Mouse (Mus musculus): ENCODE results near the gene Nmrk2. TPM values are rescaled to one million over a fixed set of nuclear protein-coding genes. Genes with fewer than 3 reads are reported as not detected.

Gene Nmrk2
- total and polyA plus RNA-seq, 3 experiments: 6.3 to 8.8 (median 8.7) TPM

DNA sequence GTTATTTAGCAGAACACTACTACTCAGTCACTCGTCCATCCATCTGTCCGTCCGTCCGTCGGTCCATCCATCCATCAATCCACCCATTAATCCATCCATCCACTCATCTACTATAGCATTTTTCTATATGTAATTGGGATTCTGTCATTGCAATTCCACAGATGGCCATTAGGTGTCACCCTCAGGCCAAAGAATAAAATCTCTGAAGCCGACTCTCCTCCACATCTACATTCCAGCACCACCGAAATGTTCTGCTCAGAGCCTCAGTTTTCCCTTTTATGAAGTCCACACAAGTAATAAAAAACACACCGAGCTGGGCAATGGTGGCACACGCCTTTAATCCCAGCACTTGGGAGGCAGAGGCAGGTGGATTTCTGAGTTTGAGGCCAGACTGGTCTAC lies 3.6 kb downstream of the Nmrk2 start:
- Histone ChIP-seq H3K4me1 (ENCODE audit: control insufficient read depth, insufficient read depth, low read length) (peaks cover 2% of the 10 kb centered on the region), H3K27ac (peak overlapping the region; percentile 96), H3K36me3 (ENCODE audit: control insufficient read depth, insufficient read depth, low read length) (no peaks in the 10 kb centered on the region), H3K27me3 (ENCODE audit: control insufficient read depth, insufficient read depth, low read length) (no peaks in the 10 kb centered on the region; the same call in 1 of the 2 replicates), H3K4me3 (no peak overlapping the region), H3K79me2 (replicated peaks; ENCODE audit: control insufficient read depth, insufficient read depth, low read length) (no peaks in the 10 kb centered on the region), H3K9ac (ENCODE audit: low read depth, low read length) (no peak overlapping the region)
- TF ChIP-seq EP300 (IDR thresholded peaks at IDR 0.05; ENCODE audit: insufficient read depth, low read depth, low read length) (no peak; the same call in 1 of the 2 replicates), POLR2A (IDR thresholded peaks at IDR 0.05; ENCODE audit: insufficient read depth, low read depth, low read length) (no peak; the same call in 1 of the 2 replicates), CTCF (IDR thresholded peaks at IDR 0.05) (peak; percentile 88)
- WGBS: under 1% methylated on average over 9 of the region's 9 CpGs
- intact Hi-C loops (cut with DNase I): loop anchor here (1.0 kb wide), 1 partner anchor 20 kb away; no protein-coding TSS in a partner anchor
- peak; percentile 44 to 55 for DNase-seq

DNA sequence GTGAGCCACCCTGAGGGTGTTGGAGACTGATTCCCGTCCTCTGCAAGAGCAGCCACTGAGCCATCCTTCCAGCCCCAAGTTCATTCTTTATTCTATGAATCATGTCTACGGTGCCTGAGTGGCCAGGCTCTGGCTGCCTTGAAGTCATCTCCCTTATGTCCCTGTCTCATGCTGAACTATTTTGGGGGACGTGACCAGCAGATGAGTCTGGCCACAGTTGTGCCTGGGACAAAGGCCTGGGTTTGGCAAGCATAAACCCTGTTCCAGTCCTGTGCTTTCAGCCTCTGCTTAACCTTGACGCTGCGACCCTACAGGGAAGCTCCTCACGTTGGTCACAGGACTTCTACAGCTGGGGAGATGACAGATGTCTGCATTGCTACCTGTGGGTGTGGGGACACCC lies 4.5 kb downstream of the Nmrk2 start:
- DNase-seq: peak; percentile 32 to 64
- TF ChIP-seq POLR2A (IDR thresholded peaks at IDR 0.05; ENCODE audit: insufficient read depth, low read depth, low read length) (peak; percentile 66), CTCF (IDR thresholded peaks at IDR 0.05) (no peak), EP300 (IDR thresholded peaks at IDR 0.05; ENCODE audit: insufficient read depth, low read depth, low read length) (peak; percentile 82)
- peak overlapping the region; percentile 96 for H3K27ac ChIP-seq
- 27% methylated on average over 6 of the region's 6 CpGs for WGBS
- H3K4me3 ChIP-seq: peak overlapping the region; percentile 55; the same call in 1 of the 2 replicates
- H3K27me3 ChIP-seq (ENCODE audit: control insufficient read depth, insufficient read depth, low read length): no peaks in the 10 kb centered on the region; the same call in 1 of the 2 replicates
- intact Hi-C loops (cut with DNase I): no loop called here
- peaks cover 5% of the 10 kb centered on the region for H3K4me1 ChIP-seq (ENCODE audit: control insufficient read depth, insufficient read depth, low read length)
- H3K36me3 ChIP-seq (ENCODE audit: control insufficient read depth, insufficient read depth, low read length): no peaks in the 10 kb centered on the region
- H3K9ac ChIP-seq (ENCODE audit: low read depth, low read length): peak overlapping the region; percentile 29; the same call in 1 of the 2 replicates
- no peaks in the 10 kb centered on the region for H3K79me2 ChIP-seq (replicated peaks; ENCODE audit: control insufficient read depth, insufficient read depth, low read length)

DNA sequence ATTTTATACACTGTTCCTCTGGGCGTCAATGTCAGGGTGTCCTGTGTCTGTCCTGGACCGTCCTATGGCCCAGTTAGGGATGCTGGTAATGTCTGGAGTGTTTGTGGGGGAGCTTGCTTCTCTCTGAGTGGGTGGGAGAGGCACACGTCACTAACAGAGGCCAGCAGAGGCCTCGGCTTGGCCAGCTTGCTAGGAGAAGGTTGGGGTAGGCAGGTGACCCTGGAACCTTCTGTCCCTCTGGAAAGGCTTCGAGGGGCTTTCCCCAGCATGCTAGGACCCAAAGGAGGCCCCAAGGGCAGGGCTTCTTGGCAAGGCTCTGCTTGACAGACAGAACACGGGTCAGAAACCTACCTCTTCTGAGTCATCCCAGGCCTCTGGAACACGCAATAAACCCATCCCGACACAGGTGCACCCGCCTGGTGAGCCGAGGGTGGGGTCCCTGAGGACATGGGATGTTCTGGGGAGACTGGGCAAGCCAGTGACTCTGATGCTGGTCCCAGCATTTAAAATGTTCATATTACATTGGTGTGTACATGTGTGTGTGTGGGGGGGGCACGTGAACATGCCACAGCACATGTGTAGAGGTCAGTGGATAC lies 5.3 kb downstream of the Nmrk2 start:
- TF ChIP-seq CTCF (IDR thresholded peaks at IDR 0.05) (no peak), POLR2A (IDR thresholded peaks at IDR 0.05; ENCODE audit: insufficient read depth, low read depth, low read length) (peak; percentile 58; the same call in 1 of the 2 replicates)
- intact Hi-C loops (cut with DNase I): no loop called here
- peak; percentile 48 to 56 for DNase-seq
- H3K4me3 ChIP-seq: peak overlapping the region; percentile 55
- H3K27ac ChIP-seq: peak overlapping the region; percentile 96
- peaks cover 5% of the 10 kb centered on the region for H3K4me1 ChIP-seq (ENCODE audit: control insufficient read depth, insufficient read depth, low read length)
- peak overlapping the region; percentile 82 for H3K9ac ChIP-seq (ENCODE audit: low read depth, low read length)
- H3K27me3 ChIP-seq (ENCODE audit: control insufficient read depth, insufficient read depth, low read length): no peaks in the 10 kb centered on the region; the same call in 1 of the 2 replicates
- H3K79me2 ChIP-seq (replicated peaks; ENCODE audit: control insufficient read depth, insufficient read depth, low read length): no peaks in the 10 kb centered on the region
- 36% methylated on average over 11 of the region's 11 CpGs for WGBS
- H3K36me3 ChIP-seq (ENCODE audit: control insufficient read depth, insufficient read depth, low read length): no peaks in the 10 kb centered on the region

DNA sequence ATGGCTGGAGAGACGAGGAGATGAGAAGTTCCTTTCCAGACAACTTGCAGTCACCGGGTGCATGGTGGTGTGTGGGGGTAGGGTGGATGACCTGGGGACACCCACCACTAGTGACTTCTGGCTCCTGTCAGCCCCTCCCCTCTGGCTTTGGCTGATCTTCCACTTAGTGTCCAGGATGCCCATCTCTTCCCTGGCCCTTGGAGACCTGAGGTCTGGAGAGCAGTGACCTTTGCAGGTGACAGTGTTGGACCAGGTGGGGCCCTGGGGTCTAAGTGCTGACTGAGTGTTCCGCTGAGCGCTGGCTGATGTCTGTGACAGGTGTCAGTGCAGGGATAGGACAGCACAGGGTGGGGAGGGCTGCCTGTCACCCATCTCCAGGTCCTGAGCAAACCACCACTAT lies 6.6 kb downstream of the Nmrk2 start:
- no peaks in the 10 kb centered on the region for H3K79me2 ChIP-seq (replicated peaks; ENCODE audit: control insufficient read depth, insufficient read depth, low read length)
- H3K36me3 ChIP-seq (ENCODE audit: control insufficient read depth, insufficient read depth, low read length): no peaks in the 10 kb centered on the region
- peak overlapping the region; percentile 96 for H3K27ac ChIP-seq
- intact Hi-C loops (cut with DNase I): no loop called here
- no peaks in the 10 kb centered on the region; the same call in 1 of the 2 replicates for H3K27me3 ChIP-seq (ENCODE audit: control insufficient read depth, insufficient read depth, low read length)
- WGBS: 36% methylated on average over 4 of the region's 4 CpGs
- peak overlapping the region; percentile 82 for H3K9ac ChIP-seq (ENCODE audit: low read depth, low read length)
- DNase-seq: peak; percentile 39 to 41
- peaks cover 5% of the 10 kb centered on the region for H3K4me1 ChIP-seq (ENCODE audit: control insufficient read depth, insufficient read depth, low read length)
- peak overlapping the region; percentile 55 for H3K4me3 ChIP-seq
- TF ChIP-seq CTCF (IDR thresholded peaks at IDR 0.05) (no peak), POLR2A (IDR thresholded peaks at IDR 0.05; ENCODE audit: insufficient read depth, low read depth, low read length) (peak; percentile 53; the same call in 1 of the 2 replicates)

DNA sequence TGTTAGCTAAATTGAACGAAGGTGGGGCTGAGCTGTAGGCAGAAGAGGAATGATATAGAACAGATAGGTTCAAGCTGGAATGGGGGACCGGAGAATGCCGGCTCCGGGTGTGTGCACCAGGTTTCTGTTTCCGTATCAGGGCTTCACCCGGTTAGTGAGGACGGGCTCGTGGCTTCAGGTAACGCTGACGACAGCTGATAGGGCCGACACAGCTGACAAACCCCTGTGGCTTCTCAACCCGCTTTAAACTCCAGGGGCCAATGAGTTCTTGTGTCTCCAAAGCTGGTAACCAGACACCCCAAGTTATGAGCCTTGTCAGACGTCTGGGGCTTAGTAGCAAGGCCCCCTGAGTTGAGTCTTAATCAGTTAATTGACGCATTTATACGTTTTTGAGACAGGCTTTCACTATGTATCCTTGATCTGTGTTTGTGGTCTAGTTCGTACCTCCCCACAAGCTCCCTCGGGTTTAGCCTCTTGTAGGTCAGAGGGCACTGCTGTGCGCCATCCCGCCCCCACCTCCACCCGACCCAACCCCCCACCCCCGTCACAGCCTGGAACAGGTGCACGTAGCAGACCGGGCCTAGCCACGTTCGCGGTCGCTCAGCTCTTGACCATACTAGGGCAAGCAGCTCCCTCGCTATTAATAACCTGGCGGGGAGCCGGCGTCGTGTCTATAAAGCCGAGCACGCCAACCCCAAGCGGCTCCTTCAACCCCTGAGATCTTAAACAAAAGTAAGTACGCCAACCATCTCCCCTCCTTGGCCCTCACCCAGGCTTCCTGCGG lies 7.7 kb downstream of the Nmrk2 start:
- H3K79me2 ChIP-seq (replicated peaks; ENCODE audit: control insufficient read depth, insufficient read depth, low read length): no peaks in the 10 kb centered on the region
- 10% methylated on average over 37 of the region's 37 CpGs for WGBS
- H3K27me3 ChIP-seq (ENCODE audit: control insufficient read depth, insufficient read depth, low read length): no peaks in the 10 kb centered on the region; the same call in 1 of the 2 replicates
- H3K4me3 ChIP-seq: peak overlapping the region; percentile 55
- peak; percentile 72 to 74 for DNase-seq
- no peaks in the 10 kb centered on the region for H3K36me3 ChIP-seq (ENCODE audit: control insufficient read depth, insufficient read depth, low read length)
- peak overlapping the region; percentile 82 for H3K9ac ChIP-seq (ENCODE audit: low read depth, low read length)
- peak overlapping the region; percentile 97 for H3K27ac ChIP-seq
- intact Hi-C loops (cut with DNase I): no loop called here
- TF ChIP-seq CTCF (IDR thresholded peaks at IDR 0.05) (no peak), EP300 (IDR thresholded peaks at IDR 0.05; ENCODE audit: insufficient read depth, low read depth, low read length) (peak; percentile 88), POLR2A (IDR thresholded peaks at IDR 0.05; ENCODE audit: insufficient read depth, low read depth, low read length) (peak; percentile 98)
- H3K4me1 ChIP-seq (ENCODE audit: control insufficient read depth, insufficient read depth, low read length): peaks cover 5% of the 10 kb centered on the region

All from heart, adult 2 months (tissue).